ENCODE assay signal across 9 mouse cellular contexts in genomic region chrX:143275202-143275601, GRCm38 (mm10).
DNase-seq lines count a peak whose midpoint lies in the region; ATAC-seq and TF ChIP-seq lines count a peak whose summit lies in the region.
"Had no signal": no experiment of that assay in that cellular context is flagged by ENCODE, and none has a peak within 500 bp of the region (broad histone marks: within the 10 kb centered on the region; RNA-seq: fewer than 3 reads in every experiment).

No protein-coding gene starts in this region.

- no peaks in the 10 kb centered on the region for H3K9me3 ChIP-seq in heart, embryonic 12.5 days (replicated peaks)
- H3K9me3 ChIP-seq: embryonic facial prominence, embryonic 15.5 days had no signal

- intact Hi-C loops in heart, postnatal 14 days (cut with DNase I): no loop called here

- H3K27ac ChIP-seq in heart, embryonic 12.5 days (ENCODE audit: poor library complexity, severe bottlenecking): no peak overlapping the region
- H3K27ac ChIP-seq: embryonic facial prominence, embryonic 15.5 days had no signal

- ATAC-seq in heart, embryonic 12.5 days (ENCODE audit: insufficient number of reproducible peaks, low FRiP score): no peak

- H3K27me3 ChIP-seq in heart, embryonic 12.5 days (replicated peaks): no peaks in the 10 kb centered on the region
- H3K27me3 ChIP-seq: embryonic facial prominence, embryonic 15.5 days had no signal

- no peak overlapping the region for H3K4me3 ChIP-seq in heart, embryonic 12.5 days
- H3K4me3 ChIP-seq: embryonic facial prominence, embryonic 15.5 days had no signal

- H3K4me2 ChIP-seq in heart, embryonic 12.5 days: no peak overlapping the region
- H3K4me2 ChIP-seq: embryonic facial prominence, embryonic 15.5 days had no signal

- WGBS in heart, embryonic 12.5 days: 27% methylated on average over 5 of the region's 5 CpGs

- H3K4me1 ChIP-seq in heart, embryonic 12.5 days (replicated peaks): no peaks in the 10 kb centered on the region
- H3K4me1 ChIP-seq: embryonic facial prominence, embryonic 15.5 days had no signal

- TF ChIP-seq POLR2A in brain, embryonic 14.5 days (IDR thresholded peaks at IDR 0.05; ENCODE audit: borderline replicate concordance, extremely low read depth, insufficient read depth, insufficient read length, poor library complexity, severe bottlenecking): no peak

- TF ChIP-seq CTCF in brain, embryonic 14.5 days (IDR thresholded peaks at IDR 0.05; ENCODE audit: borderline replicate concordance, extremely low read depth, insufficient read depth, insufficient read length): peak; percentile 45; the same call in 1 of the 2 replicates

- peak; percentile 4 to 13 for DNase-seq in heart, postnatal 14 days
- peak; percentile 1 for DNase-seq in ovary, postnatal 10 days (ENCODE audit: low spot score)
- no peak for DNase-seq in ovary, adult 18-20 months (ENCODE audit: low spot score)
- DNase-seq in brain, embryonic 14.5 days (ENCODE audit: low read depth): peak; percentile 4
- DNase-seq in lung, postnatal 36 days: peak; percentile 39
- no peak for DNase-seq in urinary bladder, postnatal 4 days (ENCODE audit: low spot score in 2 of 2)
- DNase-seq in spleen, postnatal 10 days (ENCODE audit: low spot score in 2 of 2): no peak

- H3K9ac ChIP-seq in heart, embryonic 12.5 days: no peak overlapping the region
- H3K9ac ChIP-seq: embryonic facial prominence, embryonic 15.5 days had no signal

- H3K36me3 ChIP-seq in heart, embryonic 12.5 days: no peaks in the 10 kb centered on the region
- H3K36me3 ChIP-seq: embryonic facial prominence, embryonic 15.5 days had no signal

Comparison
In these comparisons a context has a peak if more than half of its experiments do, and no peak if none do; other contexts are left out.
1. DNase-seq: peak in heart, postnatal 14 days (2 of 2), ovary, postnatal 10 days (single experiment), brain, embryonic 14.5 days (single experiment) and lung, postnatal 36 days (single experiment); none in ovary, adult 18-20 months (single experiment), urinary bladder, postnatal 4 days (0 of 2) and spleen, postnatal 10 days (0 of 2).